Mouse (Mus musculus) forebrain, embryonic 14.5 days (tissue): ENCODE measurements around the gene Nck2. TPM values are rescaled to one million over a fixed set of nuclear protein-coding genes. Genes with fewer than 3 reads are reported as not detected.

Source experiments
- ATAC-seq: fragments of 200-750 bp; cut with Nextera tagmentation; 2 replicates; pipeline ENCODE4 v1.8.0; 2017; ENCODE audit warnings: mild to moderate bottlenecking, moderate library complexity
- DNase-seq: peaks from one replicate; pipeline ENCODE4 v3.0.0-alpha.2; 2015; ENCODE audit warnings: low spot score
- H3K27ac ChIP-seq: fragments of 300-500 bp; sonication (generic); 2 replicates; pipeline ENCODE4 v1.5.1; 2014; ENCODE audit warnings: low read depth, mild to moderate bottlenecking, control low read depth, low read length, moderate library complexity
- H3K27me3 ChIP-seq: fragments of 300-500 bp; sonication (generic); replicated peaks from 2 replicates; pipeline ENCODE4 v1.6.1; 2014; ENCODE audit warnings: low read length, control low read depth, mixed read lengths; ENCODE audit not compliant: control insufficient read depth, insufficient read depth
- H3K36me3 ChIP-seq: fragments of 300-500 bp; sonication (generic); 2 replicates; pipeline ENCODE4 v1.6.1; 2014; ENCODE audit warnings: low read length, control low read depth; ENCODE audit not compliant: control insufficient read depth, insufficient read depth
- H3K4me1 ChIP-seq: fragments of 300-500 bp; sonication (generic); 2 replicates; pipeline ENCODE4 v1.6.1; 2014; ENCODE audit warnings: antibody characterized with exemption, low read length, control low read depth; ENCODE audit not compliant: control insufficient read depth, insufficient read depth
- H3K4me2 ChIP-seq: fragments of 300-500 bp; sonication (generic); 2 replicates; pipeline ENCODE4 v1.6.1; 2014; ENCODE audit warnings: mild to moderate bottlenecking, control low read depth, low read length
- H3K4me3 ChIP-seq: fragments of 300-500 bp; sonication (generic); 2 replicates; pipeline ENCODE4 v1.5.1; 2014; ENCODE audit warnings: low read depth, low read length, control low read depth
- H3K9ac ChIP-seq: fragments of 300-500 bp; sonication (generic); 2 replicates; pipeline ENCODE4 v1.6.1; 2014; ENCODE audit warnings: mild to moderate bottlenecking, low read length, control low read depth, moderate library complexity
- H3K9me3 ChIP-seq: fragments of 300-500 bp; sonication (generic); replicated peaks from 2 replicates; pipeline ENCODE4 v1.6.1; 2016; ENCODE audit warnings: low read length, control low read depth, mixed read lengths; ENCODE audit not compliant: control insufficient read depth
- WGBS: fragments of 180-500 bp; shearing (Covaris S2); extraction: QIAGEN DNeasy Blood & Tissue Kit; methylation state at CpG from one replicate; pipeline ENCODE4 v1.1.7; 2014; 5-methylcytosine and 5-hydroxymethylcytosine counted together
- polyA plus RNA-seq: library from polyadenylated mRNA; unstranded; fragments of >200 nt; fragmentation: Nextera tagmentation; extraction: Ambion mirVana; gene quantifications from 2 replicates; pipeline ENCODE4 v1.2.1, GENCODE M21; 2014

Gene Nck2
- polyA plus RNA-seq, 1 experiment from 2014 or later = 37.4 TPM

DNA sequence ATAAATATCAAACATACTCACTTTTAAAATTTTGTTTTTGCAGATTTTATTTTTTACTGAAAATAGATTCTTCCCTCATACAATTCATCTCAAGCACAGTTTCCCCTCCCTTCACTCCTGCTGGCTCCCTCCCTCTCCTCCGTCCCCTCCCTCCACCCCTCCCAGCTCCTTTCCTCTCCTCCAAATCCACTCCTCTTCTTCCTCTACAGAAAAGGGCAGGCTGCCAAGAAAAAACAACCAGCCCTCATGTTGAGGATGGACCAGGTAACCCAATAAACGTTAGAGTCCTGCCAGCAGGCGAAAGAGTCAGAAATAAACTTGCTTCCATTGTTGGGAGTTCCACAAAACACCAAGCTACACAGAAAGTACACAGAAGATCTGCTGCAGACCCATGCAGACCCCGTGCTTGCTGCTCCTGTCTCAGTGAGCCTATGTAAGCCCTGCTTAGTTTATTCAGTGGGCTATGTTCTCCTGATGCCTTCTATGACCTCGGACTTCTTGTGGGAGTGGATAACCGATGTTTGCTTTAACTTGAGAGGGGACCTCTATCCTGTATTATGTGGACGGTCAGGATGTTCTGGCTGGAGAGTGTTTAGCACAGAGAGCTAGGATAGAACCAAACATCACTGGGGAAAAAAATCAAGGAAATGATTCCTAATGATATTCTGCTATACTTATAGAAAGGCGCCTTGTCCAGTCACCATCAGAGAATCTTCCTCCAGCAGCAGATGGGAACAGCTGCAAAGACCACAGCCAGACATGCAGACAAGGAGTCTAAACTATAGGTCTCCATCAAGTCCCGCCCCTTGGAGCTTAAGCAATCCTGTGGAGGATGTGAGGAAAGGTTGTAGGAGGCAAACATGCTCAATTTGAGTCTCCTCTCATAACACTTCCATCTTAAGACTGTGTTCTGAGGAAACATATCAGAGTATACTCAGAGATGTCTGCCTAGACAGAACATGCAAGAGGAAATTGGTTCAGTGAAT lies 39.4 kb upstream of the Nck2 start:
- Histone ChIP-seq H3K36me3 (no peaks in the 10 kb centered on the region), H3K4me3 (no peak overlapping the region), H3K9ac (no peak overlapping the region), H3K4me2 (no peak overlapping the region), H3K27ac (no peak overlapping the region), H3K27me3 (no peaks in the 10 kb centered on the region), H3K9me3 (no peaks in the 10 kb centered on the region), H3K4me1 (no peaks in the 10 kb centered on the region)
- 71% methylated on average over 9 of the region's 9 CpGs for WGBS
- ATAC-seq (no peak), DNase-seq (no peak)

DNA sequence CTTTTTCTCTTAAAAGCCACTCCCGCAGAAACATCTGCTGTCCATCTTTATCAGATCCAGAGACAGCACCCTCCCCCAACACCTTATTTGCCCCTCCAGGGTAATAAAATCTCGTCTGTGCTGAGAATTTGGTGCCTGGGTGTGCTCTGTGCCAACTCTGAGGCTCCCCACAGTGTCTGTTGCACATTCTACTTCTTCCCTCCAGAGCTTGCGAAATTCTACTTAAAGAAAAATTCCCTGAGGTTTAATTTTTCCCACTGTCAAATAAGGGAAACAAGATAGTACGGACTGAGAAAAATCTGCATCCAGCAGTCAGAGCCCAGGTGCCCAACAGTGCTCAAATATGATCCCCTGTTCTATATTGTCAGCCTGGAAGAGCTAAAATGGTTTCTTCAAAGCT lies 35.4 kb upstream of the Nck2 start:
- Histone ChIP-seq H3K27me3 (no peaks in the 10 kb centered on the region), H3K9ac (no peak overlapping the region), H3K9me3 (no peaks in the 10 kb centered on the region), H3K4me1 (no peaks in the 10 kb centered on the region), H3K4me2 (no peak overlapping the region), H3K36me3 (no peaks in the 10 kb centered on the region), H3K4me3 (no peak overlapping the region), H3K27ac (no peak overlapping the region)
- WGBS = 69% methylated on average over 4 of the region's 4 CpGs
- DNase-seq = no peak
- ATAC-seq = no peak

DNA sequence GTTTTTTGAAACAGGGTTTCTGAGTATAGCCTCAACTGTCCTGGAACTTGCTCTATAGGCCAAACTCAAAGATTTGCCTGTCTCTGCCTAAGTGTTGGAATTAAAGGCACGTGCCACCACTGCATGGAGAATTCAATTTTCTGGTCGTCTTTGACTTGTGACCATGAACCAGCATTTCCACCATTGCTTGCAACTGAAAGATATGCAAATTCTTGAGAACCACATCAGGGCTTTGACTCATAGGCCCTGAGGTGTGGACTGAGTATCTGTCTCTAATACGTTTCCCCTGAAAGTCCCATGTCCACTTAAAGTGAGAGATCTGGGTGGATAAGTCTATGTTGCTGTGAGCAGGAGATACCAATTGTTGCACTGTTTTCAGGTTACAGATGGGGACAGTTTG lies 31.6 kb upstream of the Nck2 start:
- WGBS = 80% methylated on average over 3 of the region's 3 CpGs
- no peak overlapping the region for H3K4me2 ChIP-seq
- no peak overlapping the region for H3K9ac ChIP-seq
- no peaks in the 10 kb centered on the region for H3K4me1 ChIP-seq
- ATAC-seq (no peak), DNase-seq (no peak)
- H3K27me3 ChIP-seq = no peaks in the 10 kb centered on the region
- H3K9me3 ChIP-seq = no peaks in the 10 kb centered on the region
- H3K36me3 ChIP-seq = no peaks in the 10 kb centered on the region
- no peak overlapping the region for H3K4me3 ChIP-seq
- H3K27ac ChIP-seq = no peak overlapping the region

DNA sequence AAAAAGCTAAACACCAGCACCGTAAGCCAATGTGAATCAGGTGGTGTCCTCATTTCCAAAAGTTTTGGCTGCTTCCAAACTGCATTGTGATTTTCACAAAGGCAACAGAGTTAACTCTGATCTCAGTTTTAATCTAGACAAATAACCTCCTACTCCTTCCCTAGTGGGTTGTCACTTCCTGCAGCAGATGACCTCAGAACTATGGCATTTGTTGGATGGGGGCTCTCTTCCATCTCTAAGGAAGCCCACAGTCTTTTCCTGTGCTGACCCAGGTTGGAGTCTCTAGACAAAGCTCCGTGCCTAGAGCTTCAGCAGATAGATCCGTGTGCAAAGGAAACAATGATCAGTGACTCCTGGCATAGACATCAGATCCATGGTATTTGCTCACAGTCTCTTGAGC lies 31.1 kb upstream of the Nck2 start:
- WGBS = 76% methylated on average over 3 of the region's 3 CpGs
- H3K4me2 ChIP-seq = no peak overlapping the region
- H3K27me3 ChIP-seq = no peaks in the 10 kb centered on the region
- no peak overlapping the region for H3K4me3 ChIP-seq
- no peaks in the 10 kb centered on the region for H3K4me1 ChIP-seq
- no peaks in the 10 kb centered on the region for H3K9me3 ChIP-seq
- H3K9ac ChIP-seq = no peak overlapping the region
- ATAC-seq = no peak
- H3K36me3 ChIP-seq = no peaks in the 10 kb centered on the region
- no peak for DNase-seq
- H3K27ac ChIP-seq = no peak overlapping the region

DNA sequence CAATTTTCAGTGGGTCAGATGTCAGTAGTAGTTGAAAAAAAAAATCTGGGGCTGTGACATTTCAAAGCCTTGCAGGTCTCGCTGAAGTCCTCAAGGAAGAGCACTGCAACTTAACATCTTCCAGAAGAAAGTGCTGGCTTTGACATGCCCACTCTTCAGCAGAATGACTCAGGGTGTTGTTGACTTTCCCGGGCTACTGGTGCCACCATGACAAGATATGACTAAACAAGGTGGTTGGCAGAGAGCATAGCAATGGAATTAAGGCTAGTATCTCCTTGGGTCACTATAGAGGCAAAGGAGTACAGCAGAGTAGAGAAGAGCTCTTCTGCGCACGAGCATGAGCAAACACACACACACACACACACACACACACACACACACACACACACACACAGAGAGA lies 30.6 kb upstream of the Nck2 start:
- ATAC-seq (no peak), DNase-seq (no peak)
- Histone ChIP-seq H3K27ac (no peak overlapping the region), H3K4me2 (no peak overlapping the region), H3K9me3 (no peaks in the 10 kb centered on the region), H3K9ac (no peak overlapping the region), H3K4me3 (no peak overlapping the region), H3K36me3 (no peaks in the 10 kb centered on the region), H3K27me3 (no peaks in the 10 kb centered on the region), H3K4me1 (no peaks in the 10 kb centered on the region)
- 84% methylated on average over 4 of the region's 4 CpGs for WGBS

DNA sequence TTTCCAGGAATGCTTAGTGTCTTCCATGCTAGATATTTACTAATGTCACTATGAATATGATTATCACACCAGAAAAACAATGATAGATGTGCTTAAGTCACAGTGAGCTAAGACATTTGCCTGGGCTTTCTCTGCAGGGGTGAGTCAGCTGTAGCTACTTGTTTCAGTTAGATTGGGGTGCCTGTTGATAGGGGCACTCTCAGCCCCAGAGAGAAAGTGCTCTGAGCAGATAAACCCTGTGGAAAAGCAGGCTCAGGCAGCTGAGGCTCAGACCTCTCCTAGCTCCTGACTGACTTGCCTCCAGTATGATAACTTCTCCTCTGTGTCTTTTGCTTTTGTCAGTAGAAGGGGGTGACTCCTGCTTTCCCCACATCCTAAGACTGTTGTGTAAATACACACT lies 30.2 kb upstream of the Nck2 start:
- Histone ChIP-seq H3K27me3 (no peaks in the 10 kb centered on the region), H3K4me2 (no peak overlapping the region), H3K4me1 (no peaks in the 10 kb centered on the region), H3K27ac (no peak overlapping the region), H3K9me3 (no peaks in the 10 kb centered on the region), H3K9ac (no peak overlapping the region), H3K4me3 (no peak overlapping the region), H3K36me3 (no peaks in the 10 kb centered on the region)
- DNase-seq (no peak), ATAC-seq (no peak)

DNA sequence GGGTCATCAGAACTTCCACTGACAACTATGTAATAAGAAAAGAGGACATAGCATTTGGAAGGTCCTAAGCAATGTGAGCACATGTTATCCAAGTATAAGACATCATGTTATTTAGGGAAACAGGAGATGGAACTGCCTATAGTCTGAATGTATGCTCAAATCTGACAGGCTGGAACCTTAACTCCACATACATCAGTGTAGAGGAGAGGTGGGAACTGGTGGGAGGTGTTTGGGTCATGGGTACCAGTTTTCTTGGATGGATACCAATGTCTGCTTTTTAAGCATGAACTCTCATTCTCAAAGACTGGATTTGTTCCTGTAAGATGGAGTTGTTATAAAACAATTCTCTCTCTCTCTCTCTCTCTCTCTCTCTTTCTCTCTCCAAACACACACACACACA lies 29.4 kb upstream of the Nck2 start:
- Histone ChIP-seq H3K36me3 (no peaks in the 10 kb centered on the region), H3K27me3 (no peaks in the 10 kb centered on the region), H3K4me3 (no peak overlapping the region), H3K9ac (no peak overlapping the region), H3K27ac (no peak overlapping the region), H3K4me2 (no peak overlapping the region), H3K4me1 (no peaks in the 10 kb centered on the region), H3K9me3 (no peaks in the 10 kb centered on the region)
- DNase-seq (no peak), ATAC-seq (no peak)

DNA sequence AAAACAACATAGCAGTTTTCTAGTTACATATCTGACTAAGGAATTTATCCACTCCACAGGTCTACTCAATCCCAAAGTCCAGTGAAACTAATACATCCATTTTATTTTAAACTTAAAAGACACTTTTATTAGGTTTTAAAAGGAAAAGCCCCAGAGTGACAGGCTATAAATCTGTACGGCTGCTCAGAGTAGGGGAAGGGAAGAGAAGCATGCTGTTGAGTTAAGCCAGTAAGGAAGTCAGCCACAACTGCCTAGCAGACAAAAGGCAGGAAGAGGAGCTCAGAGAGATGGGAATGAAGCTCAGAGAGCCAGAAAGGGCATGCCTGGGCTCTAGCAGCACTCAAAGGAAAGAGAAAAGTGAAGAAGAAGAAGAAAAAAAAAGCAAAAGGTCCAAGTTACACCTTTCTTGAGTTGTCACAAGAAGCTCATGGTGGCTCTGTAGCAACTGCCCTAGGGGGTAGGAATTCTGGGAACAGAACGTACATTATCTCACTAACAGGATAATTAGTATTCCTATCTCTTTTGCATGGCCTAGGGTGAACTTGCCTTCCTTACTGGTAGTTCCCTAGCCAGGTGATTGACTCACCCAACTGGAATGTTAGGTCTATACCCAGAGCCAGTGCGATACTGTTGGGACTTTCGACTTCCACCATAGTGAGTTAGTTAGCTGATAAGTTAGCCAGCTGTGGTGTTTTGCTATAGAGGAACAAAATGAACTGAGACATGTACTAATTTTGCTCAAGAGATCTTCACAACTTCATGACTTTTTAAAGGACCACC lies 21.2 kb upstream of the Nck2 start:
- no peak for ATAC-seq
- Histone ChIP-seq H3K9ac (no peak overlapping the region), H3K9me3 (no peaks in the 10 kb centered on the region), H3K36me3 (no peaks in the 10 kb centered on the region), H3K4me2 (no peak overlapping the region), H3K27me3 (no peaks in the 10 kb centered on the region), H3K4me1 (no peaks in the 10 kb centered on the region), H3K27ac (no peak overlapping the region), H3K4me3 (no peak overlapping the region)
- DNase-seq = no peak
- WGBS = 84% methylated on average over 4 of the region's 4 CpGs

DNA sequence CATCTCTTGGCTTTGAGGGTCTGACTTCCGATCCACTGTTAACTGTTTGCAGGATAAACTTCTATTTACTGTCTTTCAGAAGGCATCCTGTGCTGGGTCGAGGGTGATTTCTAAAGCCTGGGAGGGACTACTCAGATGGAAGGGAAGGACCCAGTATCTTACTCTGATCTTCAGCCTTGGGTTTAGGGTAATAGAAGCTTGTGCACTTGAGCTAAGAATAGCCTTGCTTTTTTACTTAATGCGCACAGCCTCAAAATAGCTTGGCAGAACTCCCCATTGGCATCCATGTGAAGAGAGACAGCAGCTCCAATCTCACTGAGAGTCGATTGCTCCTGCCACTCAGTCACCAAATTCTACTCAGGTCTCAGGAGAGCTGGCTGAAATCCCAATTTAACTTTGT lies 17.9 kb upstream of the Nck2 start:
- Histone ChIP-seq H3K4me2 (no peak overlapping the region), H3K9me3 (no peaks in the 10 kb centered on the region), H3K27me3 (no peaks in the 10 kb centered on the region), H3K36me3 (no peaks in the 10 kb centered on the region), H3K9ac (no peak overlapping the region), H3K4me1 (no peaks in the 10 kb centered on the region), H3K4me3 (no peak overlapping the region), H3K27ac (no peak overlapping the region)
- 53% methylated on average over 4 of the region's 4 CpGs for WGBS
- DNase-seq (peak; percentile 72), ATAC-seq (peak; percentile 40; the same call in 1 of the 2 replicates)
